Mouse (Mus musculus): ENCODE measurements around the gene Pon2.

DNA sequence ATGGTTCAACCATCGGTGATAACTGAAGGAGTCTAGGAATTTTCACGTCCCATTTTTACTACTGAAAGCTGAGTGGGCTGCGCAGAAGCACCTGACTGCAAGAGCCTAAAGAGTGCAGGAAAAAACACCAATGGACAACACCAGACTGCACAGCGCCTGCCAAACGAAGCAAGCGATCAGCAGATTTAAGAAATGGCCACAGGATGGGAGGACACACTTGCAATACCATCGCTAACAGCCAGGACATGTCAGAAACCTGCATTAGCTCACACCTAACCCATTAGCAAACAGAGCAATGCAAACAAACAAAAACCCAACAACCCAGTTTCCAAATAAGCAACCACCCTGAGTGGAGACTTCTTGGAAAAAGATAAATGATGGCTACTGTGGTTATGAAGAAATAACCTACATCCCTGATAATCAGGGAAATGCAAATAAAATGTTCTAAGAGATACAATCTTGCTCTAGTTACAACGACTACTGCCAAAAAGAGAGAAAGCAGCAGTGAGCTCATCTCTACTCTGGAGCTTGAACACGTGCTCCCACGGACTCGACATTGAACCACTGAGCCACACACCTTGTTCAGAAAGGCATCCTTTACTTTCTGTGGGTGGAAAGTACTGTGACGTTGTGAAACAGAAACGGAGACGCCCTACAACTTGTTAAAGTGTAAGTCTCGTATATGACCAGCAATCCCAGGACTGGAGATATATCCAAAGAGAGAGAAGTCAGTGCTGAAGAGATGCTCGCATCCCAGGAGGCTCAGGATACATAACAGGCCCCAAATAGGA, 3.4 kb downstream of the Pon2 start:
- TF ChIP-seq GATA1 (IDR thresholded peaks at IDR 0.05; ENCODE audit: borderline replicate concordance, low read length), result no peak
- TF ChIP-seq FLI1 (IDR thresholded peaks at IDR 0.05; ENCODE audit: low read length), result no peak

Measured in megakaryocyte, embryonic 14.5 days (primary cell).